24 mouse cellular contexts compared by ENCODE assay signal in the genomic region with DNA sequence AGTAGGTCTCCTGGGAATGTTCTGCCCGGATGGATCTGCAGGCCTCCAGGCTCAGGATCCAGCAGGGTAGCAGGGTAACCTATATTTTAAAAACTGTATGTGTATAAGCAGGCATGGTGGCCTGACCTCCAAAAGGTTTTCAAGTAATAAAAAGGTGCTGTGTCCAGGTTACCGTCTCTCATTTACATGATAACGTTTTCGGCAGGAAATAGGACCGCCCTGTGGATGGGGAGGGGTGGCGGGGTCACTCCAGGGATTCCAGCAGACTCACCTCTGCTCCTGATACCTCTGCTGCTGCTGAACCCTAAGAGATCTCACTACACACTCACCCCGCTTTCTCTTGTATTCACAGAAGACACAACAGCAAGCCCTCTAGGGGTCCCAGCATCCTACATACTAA. TPM values are rescaled to one million over a fixed set of nuclear protein-coding genes. Genes with fewer than 3 reads are reported as not detected.
A peak's percentile ranks its signal among the peaks of the same experiment; 100 is the strongest.
DNase-seq lines count a peak whose midpoint lies in the region; ATAC-seq lines count a peak whose summit lies in the region.
"Had no signal": no experiment of that assay in that cellular context is flagged by ENCODE, and none has a peak within 500 bp of the region (broad histone marks: within the 10 kb centered on the region; RNA-seq: fewer than 3 reads in every experiment).

No protein-coding gene starts in this region.

- no peak for ATAC-seq in CD4-positive, CD25-positive, alpha-beta regulatory T cell, adult 4 months
- ATAC-seq: forebrain, embryonic 15.5 days; hindbrain, embryonic 16.5 days; intestine, embryonic 15.5 days had no signal

- DNase-seq in adrenal gland, postnatal 14 days, result peak; percentile 1
- no peak for DNase-seq in adrenal gland, postnatal 25 days
- peak; percentile 65 for DNase-seq in ES-CJ7 (ENCODE audit: low read depth, low spot score)
- peak; percentile 11 for DNase-seq in retina, embryonic 14.5 days (ENCODE audit: low spot score)
- DNase-seq in lung, adult 18-20 months, result no peak
- DNase-seq: adrenal gland, postnatal 10 days; cerebellum, adult 11-12 months; cerebellum, adult 8-10 months; cerebellum, postnatal 10 days; cerebellum, postnatal 36 days; embryo, embryonic 11 days; gastrocnemius, postnatal 10 days; heart, postnatal 36 days; kidney, adult 11 months had no signal

RNA-seq across cellular contexts. Expression of a gene that starts 7.2 kb away (rescaled TPM):
- 2.6 and 4.3 TPM in 2 replicates for total RNA-seq in adrenal gland, postnatal 14 days (2021)
- 2.6 and 3.5 TPM in 2 replicates for total RNA-seq in adrenal gland, postnatal 25 days (2021)
- 100 to 1,000 TPM in 1 of 2 experiments, 10 to 100 TPM in 1; 85.2 to 140 TPM for polyA plus RNA-seq in CD4-positive, CD25-positive, alpha-beta regulatory T cell, adult 4 months (2017; shearing (Covaris generic))
- total RNA-seq: MEL had no signal
- polyA plus RNA-seq: embryonic facial prominence, embryonic 10.5 days; erythroblast, embryonic 14.5 days; heart, embryonic 11.5 days; heart, embryonic 14.5 days; hindbrain, embryonic 16.5 days had no signal

RNA-seq across cellular contexts. Expression of a gene that starts 50.4 kb away (rescaled TPM):
- total RNA-seq in adrenal gland, postnatal 14 days (2021), result 58.4 and 117 TPM in 2 replicates
- total RNA-seq in adrenal gland, postnatal 25 days (2021), result 34.2 and 78.1 TPM in 2 replicates
- 10 to 100 TPM; 10.4 to 12.7 TPM for polyA plus RNA-seq in CD4-positive, CD25-positive, alpha-beta regulatory T cell, adult 4 months (2017; shearing (Covaris generic))
- total RNA-seq: granulocyte monocyte progenitor cell, adult 5-6 weeks; MEL had no signal

Comparison
In these comparisons a context has a peak if more than half of its experiments do, and no peak if none do; other contexts are left out.
1. DNase-seq: peak in adrenal gland, postnatal 14 days (single experiment), ES-CJ7 (single experiment) and retina, embryonic 14.5 days (single experiment); none in adrenal gland, postnatal 25 days (single experiment) and lung, adult 18-20 months (0 of 2).